Mouse (Mus musculus) spleen, adult 2 months (tissue): ENCODE measurements at regions not wholly inside any gene's neighbourhood (a gene's known extent, or its start where the extent isn't known, plus 50 kb on each side); places are given as distances from the start of the nearest gene placed in this dataset.

Experiments
- DNase-seq, 2 experiments: peaks; one replicate each; pipeline versions ENCODE4 v3.0.0 to v3.0.0-alpha.2; 2012 to 2021; ENCODE audit warnings: low spot score in 2 of 2, low read depth in 1 of 2
- H3K27ac ChIP-seq: fragments of 200-500 bp; 2 replicates; pipeline ENCODE4 v1.5.1; 2012; ENCODE audit warnings: low read length, inconsistent platforms; ENCODE audit not compliant: insufficient read depth
- H3K27me3 ChIP-seq: fragments of 200-500 bp; 2 replicates; pipeline ENCODE4 v1.6.1; 2012; ENCODE audit warnings: mild to moderate bottlenecking, moderate library complexity, low read length, inconsistent platforms; ENCODE audit not compliant: control insufficient read depth, insufficient read depth
- H3K36me3 ChIP-seq: fragments of 200-500 bp; 2 replicates; pipeline ENCODE4 v1.6.1; 2012; ENCODE audit warnings: mild to moderate bottlenecking, low read length, inconsistent platforms; ENCODE audit not compliant: control insufficient read depth, insufficient read depth
- H3K4me1 ChIP-seq: fragments of 200-500 bp; 2 replicates; pipeline ENCODE4 v1.6.1; 2011; ENCODE audit warnings: inconsistent platforms; ENCODE audit not compliant: control insufficient read depth, insufficient read depth, insufficient read length
- H3K4me3 ChIP-seq: fragments of 200-500 bp; 2 replicates; pipeline ENCODE4 v1.5.1; 2011; ENCODE audit warnings: mild to moderate bottlenecking, inconsistent platforms; ENCODE audit not compliant: insufficient read depth, insufficient read length; ENCODE audit errors: extremely low read depth
- CTCF ChIP-seq: fragments of 200-500 bp; IDR thresholded peaks from 2 replicates; pipeline ENCODE4 v1.5.1; 2011; ENCODE audit warnings: mild to moderate bottlenecking, inconsistent platforms; ENCODE audit not compliant: insufficient read depth, insufficient read length, insufficient replicate concordance; ENCODE audit errors: extremely low read depth
- POLR2A ChIP-seq: fragments of 200-500 bp; IDR thresholded peaks from 2 replicates; pipeline ENCODE4 v1.6.1; 2011; ENCODE audit warnings: low read depth, low read length, inconsistent platforms
- WGBS: fragments of 180-500 bp; shearing (Covaris S2); methylation state at CpG from one replicate; pipeline ENCODE4 v1.1.7; 2018; 5-methylcytosine and 5-hydroxymethylcytosine counted together

GRCm38 (mm10) chrX:19152170-19152861 lies 328.8 kb downstream of the Tex13c3 start:
- Histone ChIP-seq H3K4me3 (no peak overlapping the region), H3K36me3 (no peaks in the 10 kb centered on the region), H3K27ac (no peak overlapping the region), H3K27me3 (no peaks in the 10 kb centered on the region), H3K4me1 (no peaks in the 10 kb centered on the region)
- WGBS, result 84% methylated on average over 1 of the region's 1 CpGs
- no peak for TF ChIP-seq POLR2A
- no peak for TF ChIP-seq CTCF
- DNase-seq, result no peak

GRCm38 (mm10) chrX:19150606-19151005 lies 330.5 kb downstream of the Tex13c3 start:
- Histone ChIP-seq H3K27ac (no peak overlapping the region), H3K27me3 (no peaks in the 10 kb centered on the region), H3K36me3 (no peaks in the 10 kb centered on the region), H3K4me1 (no peaks in the 10 kb centered on the region), H3K4me3 (no peak overlapping the region)
- TF ChIP-seq CTCF (no peak), POLR2A (no peak)
- WGBS, result 95% methylated on average over 3 of the region's 3 CpGs
- no peak for DNase-seq

- no peak for DNase-seq
- WGBS, result 94% methylated on average over 1 of the region's 1 CpGs
- TF ChIP-seq CTCF, result no peak
- TF ChIP-seq POLR2A, result no peak
- Histone ChIP-seq H3K4me1 (no peaks in the 10 kb centered on the region), H3K36me3 (no peaks in the 10 kb centered on the region), H3K4me3 (no peak overlapping the region), H3K27me3 (no peaks in the 10 kb centered on the region), H3K27ac (no peak overlapping the region)
Observed at GRCm38 (mm10) chrX:19148672-19149071, 332.4 kb downstream of the Tex13c3 start.

- Histone ChIP-seq H3K4me3 (no peak overlapping the region), H3K27ac (no peak overlapping the region), H3K4me1 (no peaks in the 10 kb centered on the region), H3K36me3 (no peaks in the 10 kb centered on the region), H3K27me3 (no peaks in the 10 kb centered on the region)
- TF ChIP-seq POLR2A (no peak), CTCF (no peak)
- WGBS, result 82% methylated on average over 3 of the region's 3 CpGs
- DNase-seq, result no peak
Observed at GRCm38 (mm10) chrX:19148251-19148650, 332.9 kb downstream of the Tex13c3 start.

GRCm38 (mm10) chrX:19112753-19113152 lies 368.4 kb downstream of the Tex13c3 start:
- no peaks in the 10 kb centered on the region for H3K36me3 ChIP-seq
- WGBS, result 49% methylated on average over 7 of the region's 7 CpGs
- TF ChIP-seq CTCF, result no peak
- no peak for TF ChIP-seq POLR2A
- no peak overlapping the region for H3K27ac ChIP-seq
- no peaks in the 10 kb centered on the region for H3K4me1 ChIP-seq
- DNase-seq, result no peak
- no peaks in the 10 kb centered on the region for H3K27me3 ChIP-seq
- H3K4me3 ChIP-seq, result no peak overlapping the region

- no peak overlapping the region for H3K27ac ChIP-seq
- no peaks in the 10 kb centered on the region for H3K36me3 ChIP-seq
- TF ChIP-seq CTCF (no peak), POLR2A (no peak)
- 55% methylated on average over 2 of the region's 2 CpGs for WGBS
- no peaks in the 10 kb centered on the region for H3K4me1 ChIP-seq
- no peaks in the 10 kb centered on the region for H3K27me3 ChIP-seq
- no peak for DNase-seq
- H3K4me3 ChIP-seq, result no peak overlapping the region
Observed at GRCm38 (mm10) chrX:19102911-19103310, 378.2 kb downstream of the Tex13c3 start.

GRCm38 (mm10) chrX:19095960-19096359 lies 385.2 kb downstream of the Tex13c3 start:
- H3K36me3 ChIP-seq, result no peaks in the 10 kb centered on the region
- no peak overlapping the region for H3K4me3 ChIP-seq
- no peaks in the 10 kb centered on the region for H3K4me1 ChIP-seq
- H3K27me3 ChIP-seq, result no peaks in the 10 kb centered on the region
- TF ChIP-seq POLR2A (no peak), CTCF (no peak)
- DNase-seq, result no peak
- no peak overlapping the region for H3K27ac ChIP-seq

GRCm38 (mm10) chrX:19084435-19084834 lies 396.7 kb downstream of the Tex13c3 start:
- Histone ChIP-seq H3K4me3 (no peak overlapping the region), H3K27ac (no peak overlapping the region), H3K27me3 (no peaks in the 10 kb centered on the region), H3K4me1 (no peaks in the 10 kb centered on the region), H3K36me3 (no peaks in the 10 kb centered on the region)
- TF ChIP-seq CTCF, result no peak
- TF ChIP-seq POLR2A, result no peak
- no peak for DNase-seq
- 78% methylated on average over 1 of the region's 1 CpGs for WGBS
